Comparison of ENCODE assay signal across 9 mouse cellular contexts in the genomic region with DNA sequence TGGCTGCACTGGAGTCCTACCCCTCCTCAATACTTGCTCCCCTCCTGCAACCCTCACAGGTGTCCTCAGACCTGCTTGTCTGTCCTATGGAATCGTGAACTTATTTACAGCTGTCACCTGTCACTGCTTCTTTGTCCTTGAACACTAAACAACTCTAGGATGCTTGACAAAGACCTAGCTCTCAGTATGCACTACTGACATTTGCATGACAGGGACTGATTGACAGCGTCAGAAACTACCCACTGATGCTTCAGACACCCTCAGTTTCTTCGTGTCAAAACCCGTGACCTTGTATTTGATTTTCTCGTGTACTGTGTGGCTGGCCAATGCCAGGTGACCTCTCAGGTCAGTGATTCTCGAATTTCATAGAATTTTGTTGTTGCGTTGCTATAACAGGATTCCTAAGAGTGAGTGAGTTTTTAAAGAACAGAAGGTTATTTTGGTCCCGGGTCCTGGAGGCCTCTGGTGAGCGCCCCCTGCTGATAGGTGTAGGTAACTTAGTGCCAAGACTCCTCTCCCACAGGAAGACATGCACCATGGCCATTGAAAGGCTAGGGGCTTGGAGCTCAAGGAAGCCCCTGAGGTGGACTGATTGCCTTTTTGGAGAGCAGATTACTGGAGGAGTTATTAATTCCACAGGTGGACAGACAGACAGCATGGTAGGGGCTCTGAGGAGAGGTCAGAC. TPM values are rescaled to one million over a fixed set of nuclear protein-coding genes. Genes with fewer than 3 reads are reported as not detected.
DNase-seq lines count a peak whose midpoint lies in the region; ATAC-seq and TF ChIP-seq lines count a peak whose summit lies in the region.
"Had no signal": no experiment of that assay in that cellular context is flagged by ENCODE, and none has a peak within 500 bp of the region (broad histone marks: within the 10 kb centered on the region; RNA-seq: fewer than 3 reads in every experiment).

No protein-coding gene starts in this region.

- H3K9me3 ChIP-seq in heart, embryonic 10.5 days = peaks cover 3% of the 10 kb centered on the region
- no peaks in the 10 kb centered on the region for H3K9me3 ChIP-seq in liver, embryonic 14.5 days (ENCODE audit: control insufficient read depth, low read length)

- H3K36me3 ChIP-seq in heart, embryonic 10.5 days = no peaks in the 10 kb centered on the region
- H3K36me3 ChIP-seq in liver, embryonic 14.5 days (replicated peaks; ENCODE audit: control insufficient read depth, insufficient read depth, low read depth) = no peaks in the 10 kb centered on the region

- H3K4me1 ChIP-seq in heart, embryonic 10.5 days = peaks cover 22% of the 10 kb centered on the region
- H3K4me1 ChIP-seq in liver, embryonic 14.5 days (replicated peaks; ENCODE audit: control insufficient read depth in 2 of 2, insufficient read depth in 2 of 2, low read length in 1 of 2) = no peaks in the 10 kb centered on the region

- no peak overlapping the region for H3K9ac ChIP-seq in liver, embryonic 14.5 days (replicated peaks)

- no peak overlapping the region for H3K4me3 ChIP-seq in heart, embryonic 10.5 days
- H3K4me3 ChIP-seq in liver, embryonic 14.5 days (ENCODE audit: insufficient read depth in 1 of 2, low read depth in 2 of 2, low read length in 2 of 2) = no peak overlapping the region

- no peak overlapping the region for H3K4me2 ChIP-seq in liver, embryonic 14.5 days (ENCODE audit: low read depth)

- TF ChIP-seq CTCF in liver, embryonic 14.5 days (IDR thresholded peaks at IDR 0.05; ENCODE audit: low read depth) = peak; percentile 60

- 0 out of 2 replicates have a peak overlapping the region, but pooled peaks have one; percentile 6 for H3K27ac ChIP-seq in heart, embryonic 10.5 days
- no peak overlapping the region for H3K27ac ChIP-seq in liver, embryonic 14.5 days

- 67% methylated on average over 9 of the region's 9 CpGs for WGBS in heart, embryonic 10.5 days
- WGBS in liver, embryonic 14.5 days (ENCODE audit: insufficient replicate concordance) = 54% methylated on average over 9 of the region's 9 CpGs

- no peak for TF ChIP-seq EP300 in liver, embryonic 14.5 days (IDR thresholded peaks at IDR 0.05; ENCODE audit: low read depth)

- no peak for DNase-seq in heart, embryonic 10.5 days (ENCODE audit: low spot score)
- no peak for DNase-seq in heart, adult 9 months (ENCODE audit: low spot score in 2 of 2)
- DNase-seq in retina, postnatal 1 day = peak; percentile 36
- DNase-seq in retina, embryonic 14.5 days (ENCODE audit: low spot score) = no peak
- DNase-seq in liver, embryonic 14.5 days (ENCODE audit: low read depth in 3 of 3, low spot score in 3 of 3) = no peak
- DNase-seq in thymus, postnatal 36 days = peak; percentile 29 to 32
- no peak for DNase-seq in spleen, adult 12 weeks (ENCODE audit: low spot score)
- DNase-seq in embryo, embryonic 10.5 days (ENCODE audit: low spot score) = no peak
- DNase-seq: right cerebral cortex, adult 18-20 months had no signal

- peaks cover 10% of the 10 kb centered on the region for H3K27me3 ChIP-seq in heart, embryonic 10.5 days (ENCODE audit: insufficient read depth, poor library complexity, severe bottlenecking)
- H3K27me3 ChIP-seq in liver, embryonic 14.5 days (ENCODE audit: control insufficient read depth, insufficient read depth, low read length) = peaks cover 3% of the 10 kb centered on the region; the same call in 1 of the 2 replicates

- no peak for ATAC-seq in liver, embryonic 14.5 days (ENCODE audit: insufficient read depth)

RNA-seq across cellular contexts. Expression of gene Slc45a1, which starts 8.1 kb away (rescaled TPM):
- polyA plus RNA-seq in heart, embryonic 10.5 days (2016; fragmentation: Nextera tagmentation; extraction: Ambion mirVana) = 0.10 and 0.15 TPM in 2 replicates
- polyA plus RNA-seq in liver, embryonic 14.5 days (2012; rRNA removed) = 0.02 TPM in 1 of 2 replicates, not detected in the other
- not detected in 2 replicates for polyA plus RNA-seq in liver, embryonic 14.5 days (2014; fragmentation: Nextera tagmentation; extraction: Ambion mirVana)

Comparison
In these comparisons a context has a peak if more than half of its experiments do, and no peak if none do; other contexts are left out.
1. DNase-seq: peak in retina, postnatal 1 day (single experiment) and thymus, postnatal 36 days (2 of 2); none in heart, embryonic 10.5 days (single experiment), heart, adult 9 months (0 of 2), retina, embryonic 14.5 days (single experiment), liver, embryonic 14.5 days (0 of 3), spleen, adult 12 weeks (single experiment) and embryo, embryonic 10.5 days (single experiment).